Mouse (Mus musculus): ENCODE results near the gene Adk. TPM values are rescaled to one million over a fixed set of nuclear protein-coding genes. Genes with fewer than 3 reads are reported as not detected.
"Not testable (repeated sequence)": the region's sequence is repeated elsewhere in the genome, so short reads cannot be mapped to it uniquely, and the experiment has no call there.

Gene Adk
- total RNA-seq, 1 experiment from 2014 or later: 7.4 TPM

- no peak for ATAC-seq (ENCODE audit: extremely low read depth, insufficient number of reproducible peaks, low FRiP score, poor library complexity, severe bottlenecking)
These were observed 389.6 kb downstream of the Adk start for GRCm38 (mm10) chr14:21441772-21442533.

DNA sequence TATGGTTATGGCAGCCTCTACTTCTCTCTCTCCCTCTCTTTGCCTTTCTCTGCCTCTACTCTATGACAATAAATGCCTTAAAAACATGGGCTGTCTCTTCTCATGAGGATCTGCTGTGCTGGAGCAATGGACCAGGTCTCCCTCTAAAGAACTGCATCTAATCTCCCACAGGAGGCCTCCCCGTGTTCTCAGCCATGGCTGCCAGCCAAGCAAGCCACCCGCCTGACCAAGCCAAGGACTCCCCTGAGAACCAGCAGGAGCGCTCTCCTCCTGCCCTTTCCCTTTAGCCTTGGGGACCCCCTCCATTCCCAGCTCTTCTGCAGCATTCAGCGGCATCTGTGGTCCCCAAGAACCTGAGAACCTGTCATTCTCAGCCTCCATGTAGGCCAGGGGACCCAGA is 400.2 kb downstream of the Adk start:
- ATAC-seq (ENCODE audit: extremely low read depth, insufficient number of reproducible peaks, low FRiP score, poor library complexity, severe bottlenecking): no peak

DNA sequence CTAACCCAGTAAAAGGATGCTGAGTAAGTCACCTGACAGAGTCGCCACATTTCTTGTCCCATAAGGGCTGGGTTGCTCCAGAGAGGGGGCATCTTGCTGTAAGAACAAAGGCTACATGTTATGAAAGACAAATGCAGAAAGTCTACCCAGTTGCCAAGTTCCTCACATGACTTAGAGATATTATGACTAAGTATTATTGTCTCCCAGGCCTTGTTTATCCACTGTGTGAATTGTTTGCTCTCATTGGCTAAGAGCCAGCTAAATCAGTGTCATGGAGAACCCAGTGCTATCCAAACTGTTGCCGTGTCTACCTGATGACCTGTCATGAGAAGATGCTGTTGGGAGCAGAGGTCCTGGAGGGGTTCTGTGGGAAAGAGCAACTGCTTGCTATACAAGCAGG is 401.5 kb downstream of the Adk start:
- no peak for ATAC-seq (ENCODE audit: extremely low read depth, insufficient number of reproducible peaks, low FRiP score, poor library complexity, severe bottlenecking)

GRCm38 (mm10) chr14:21455654-21456350 is 403.4 kb downstream of the Adk start:
- ATAC-seq (ENCODE audit: extremely low read depth, insufficient number of reproducible peaks, low FRiP score, poor library complexity, severe bottlenecking): no peak

DNA sequence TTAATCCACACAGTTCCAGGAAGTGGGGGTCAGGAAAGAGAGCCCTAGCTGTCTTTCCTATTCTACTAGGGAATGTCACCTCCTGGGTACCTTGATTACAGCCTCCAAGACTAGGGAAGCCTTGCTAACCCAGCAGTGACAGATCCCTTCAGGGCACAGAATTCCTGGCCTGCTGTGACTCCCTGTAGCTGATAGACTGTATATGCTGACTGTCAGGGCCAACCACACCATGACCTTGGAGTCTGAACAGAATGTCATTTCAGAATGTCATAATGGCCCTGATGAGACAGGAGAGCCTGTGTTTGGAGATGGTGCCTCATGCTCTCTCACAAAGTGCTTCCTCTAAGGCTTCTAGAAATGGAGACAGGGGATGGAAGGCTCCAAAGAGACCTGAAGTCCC is 404.2 kb downstream of the Adk start:
- ATAC-seq (ENCODE audit: extremely low read depth, insufficient number of reproducible peaks, low FRiP score, poor library complexity, severe bottlenecking): no peak

DNA sequence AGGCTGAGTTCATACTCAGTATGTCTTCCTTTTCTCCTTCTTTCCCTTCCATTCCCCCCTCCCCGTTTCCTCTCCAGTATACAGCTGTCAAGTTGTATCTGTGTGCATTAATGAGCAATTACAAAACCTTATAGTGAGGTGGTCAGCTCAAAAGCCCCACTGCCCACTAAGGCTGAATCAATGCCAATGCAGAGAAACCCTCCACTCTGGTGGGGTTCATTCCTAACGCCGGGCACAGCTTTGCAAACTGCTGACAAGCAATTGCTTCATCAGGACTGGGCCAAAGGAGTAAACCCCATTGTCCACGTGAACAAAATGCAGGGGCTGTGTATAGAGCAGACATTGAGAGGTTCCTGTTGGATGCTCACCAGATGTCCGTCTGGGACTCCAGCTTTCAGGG is 405.5 kb downstream of the Adk start:
- ATAC-seq (ENCODE audit: extremely low read depth, insufficient number of reproducible peaks, low FRiP score, poor library complexity, severe bottlenecking): no peak

DNA sequence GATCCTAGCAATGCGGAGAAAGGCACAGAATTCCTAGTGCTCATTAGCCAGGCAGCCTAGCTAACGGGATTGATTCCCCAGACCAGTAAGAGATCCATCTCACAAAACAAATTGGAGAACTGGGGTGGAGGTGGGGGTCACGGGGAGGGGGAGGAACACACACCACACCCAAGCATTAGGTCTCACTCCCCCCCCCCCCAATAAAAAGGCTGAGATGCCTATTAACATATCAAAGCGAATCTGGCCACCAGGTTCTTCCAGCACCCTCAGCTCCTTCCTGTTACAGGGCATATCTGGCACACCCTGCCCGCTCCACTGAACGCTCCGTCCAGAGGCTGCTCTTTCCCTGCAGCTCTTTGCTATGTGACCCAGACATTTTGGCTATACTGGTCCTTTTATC is 406.3 kb downstream of the Adk start:
- no peak for ATAC-seq (ENCODE audit: extremely low read depth, insufficient number of reproducible peaks, low FRiP score, poor library complexity, severe bottlenecking)

- no peak for ATAC-seq (ENCODE audit: extremely low read depth, insufficient number of reproducible peaks, low FRiP score, poor library complexity, severe bottlenecking)
These were observed 406.8 kb downstream of the Adk start for GRCm38 (mm10) chr14:21459163-21459562.

GRCm38 (mm10) chr14:21462398-21462797 is 410.0 kb downstream of the Adk start:
- no peak for ATAC-seq (ENCODE audit: extremely low read depth, insufficient number of reproducible peaks, low FRiP score, poor library complexity, severe bottlenecking)

- no peak for ATAC-seq (ENCODE audit: extremely low read depth, insufficient number of reproducible peaks, low FRiP score, poor library complexity, severe bottlenecking)
These were observed 410.8 kb downstream of the Adk start for GRCm38 (mm10) chr14:21463117-21463712.

GRCm38 (mm10) chr14:21470386-21470785 is 418.0 kb downstream of the Adk start:
- no peak for ATAC-seq (ENCODE audit: extremely low read depth, insufficient number of reproducible peaks, low FRiP score, poor library complexity, severe bottlenecking)

GRCm38 (mm10) chr14:21471975-21472374 is 419.6 kb downstream of the Adk start:
- no peak for ATAC-seq (ENCODE audit: extremely low read depth, insufficient number of reproducible peaks, low FRiP score, poor library complexity, severe bottlenecking)

DNA sequence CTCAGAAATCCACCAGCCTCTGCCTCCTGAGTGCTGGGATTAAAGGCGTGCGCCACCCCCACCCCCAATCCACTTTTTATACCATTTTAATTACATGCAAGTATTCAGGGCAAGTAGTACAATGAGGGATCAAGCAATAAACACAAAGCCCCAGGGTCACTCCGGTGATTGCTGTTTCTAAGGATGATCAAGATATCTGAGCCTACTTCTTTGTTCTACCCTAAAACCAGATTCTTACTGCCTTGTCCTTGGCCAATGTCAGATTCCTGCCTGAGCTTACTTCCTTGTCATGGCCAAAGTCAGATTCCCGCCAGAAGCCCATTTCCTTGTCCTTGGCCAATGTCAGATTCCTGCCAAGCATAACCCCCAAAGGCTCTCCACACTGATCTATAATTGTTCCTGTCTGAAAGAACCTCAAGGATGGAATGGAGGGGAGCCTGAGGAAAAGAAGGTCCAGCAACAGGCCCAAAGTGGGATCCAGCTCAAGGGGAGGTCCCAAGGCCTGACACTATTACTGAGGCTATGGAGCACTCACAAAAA is 422.3 kb downstream of the Adk start:
- not testable (repeated sequence) for ATAC-seq (ENCODE audit: extremely low read depth, insufficient number of reproducible peaks, low FRiP score, poor library complexity, severe bottlenecking)

- no peak for ATAC-seq (ENCODE audit: extremely low read depth, insufficient number of reproducible peaks, low FRiP score, poor library complexity, severe bottlenecking)
These were observed 424.8 kb downstream of the Adk start for GRCm38 (mm10) chr14:21477181-21477580.

DNA sequence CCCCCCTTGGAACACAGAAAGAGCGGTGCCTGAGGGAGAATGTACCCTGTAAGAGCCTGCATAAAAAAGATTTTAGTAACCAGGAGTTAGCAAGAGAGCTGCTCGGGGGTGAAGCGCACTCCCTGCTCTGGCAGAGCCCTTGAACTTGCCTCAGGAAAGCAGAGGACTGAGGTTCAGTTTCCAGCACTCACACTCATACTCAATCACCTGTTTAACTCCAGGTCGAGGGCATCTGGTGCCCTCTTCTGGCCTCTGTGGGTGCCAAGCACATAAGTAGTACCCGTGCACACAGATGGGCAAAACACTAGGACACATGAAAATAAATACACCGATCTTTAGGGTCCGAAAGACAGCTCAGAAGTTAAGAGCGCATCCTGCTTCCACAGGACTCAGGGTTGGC is 427.2 kb downstream of the Adk start:
- ATAC-seq (ENCODE audit: extremely low read depth, insufficient number of reproducible peaks, low FRiP score, poor library complexity, severe bottlenecking): no peak

DNA sequence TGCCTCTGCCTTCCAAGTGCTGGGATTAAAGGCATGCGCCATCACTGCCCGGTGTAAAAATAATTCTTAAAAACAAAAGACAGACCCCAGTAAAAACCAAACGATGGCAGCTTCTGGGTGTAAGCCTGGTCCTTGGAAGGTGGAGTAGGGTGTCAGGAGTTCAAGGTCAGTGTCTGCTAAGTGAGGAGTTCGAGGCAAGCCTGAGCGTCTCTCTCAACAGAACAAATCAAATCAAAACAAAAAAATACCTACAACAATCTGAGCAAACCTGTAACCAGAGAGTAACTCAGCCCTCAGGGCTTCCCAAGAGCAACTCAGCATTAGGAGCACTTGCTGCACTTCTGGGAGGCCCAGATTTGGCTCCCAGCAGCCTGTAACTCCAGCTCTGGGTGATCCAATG is 427.8 kb downstream of the Adk start:
- ATAC-seq (ENCODE audit: extremely low read depth, insufficient number of reproducible peaks, low FRiP score, poor library complexity, severe bottlenecking): no peak

GRCm38 (mm10) chr14:21481231-21481630 is 428.9 kb downstream of the Adk start, which contains the start of gene Kat6b:
Kat6b (plus strand) TSS chr14:21481434.
- no peak for ATAC-seq (ENCODE audit: extremely low read depth, insufficient number of reproducible peaks, low FRiP score, poor library complexity, severe bottlenecking)

GRCm38 (mm10) chr14:21484199-21484598 is 431.8 kb downstream of the Adk start:
- no peak for ATAC-seq (ENCODE audit: extremely low read depth, insufficient number of reproducible peaks, low FRiP score, poor library complexity, severe bottlenecking)

DNA sequence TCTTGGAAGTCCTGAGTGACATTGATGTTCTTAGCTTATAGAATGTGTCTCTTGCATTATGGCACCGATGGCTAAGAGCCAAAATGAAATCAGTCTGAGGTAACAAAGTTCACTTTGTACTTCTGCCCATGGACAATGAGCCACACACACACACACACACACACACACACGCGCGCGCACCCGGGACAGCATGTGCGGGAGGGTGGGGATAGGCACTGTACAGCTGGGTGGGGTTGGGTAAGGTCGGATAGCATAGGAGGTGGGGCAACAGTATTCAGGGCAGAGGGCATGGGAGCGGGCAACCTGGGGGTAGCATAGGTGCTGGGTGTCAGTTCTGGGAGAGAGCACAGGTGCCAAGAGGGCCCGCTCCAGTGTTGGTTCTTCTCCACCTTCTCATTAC is 432.3 kb downstream of the Adk start:
- ATAC-seq (ENCODE audit: extremely low read depth, insufficient number of reproducible peaks, low FRiP score, poor library complexity, severe bottlenecking): no peak

GRCm38 (mm10) chr14:21485961-21486520 is 433.7 kb downstream of the Adk start:
- ATAC-seq (ENCODE audit: extremely low read depth, insufficient number of reproducible peaks, low FRiP score, poor library complexity, severe bottlenecking): no peak

Data from neutrophil, adult 5-6 weeks (primary cell).